Mouse (Mus musculus) forebrain, postnatal 0 days (tissue): ENCODE results near the gene Trank1. TPM values are rescaled to one million over a fixed set of nuclear protein-coding genes. Genes with fewer than 3 reads are reported as not detected.

Source experiments
- ATAC-seq: fragments of 200-750 bp; cut with Nextera tagmentation; 2 replicates; pipeline ENCODE4 v1.8.0; 2017; ENCODE audit warnings: mild to moderate bottlenecking, moderate library complexity
- DNase-seq: peaks from one replicate; pipeline ENCODE4 v3.0.0-alpha.2; 2015
- H3K27ac ChIP-seq: fragments of 300-500 bp; sonication (generic); 2 replicates; pipeline ENCODE4 v1.5.1; 2014; ENCODE audit warnings: low read depth, mild to moderate bottlenecking, antibody characterized with exemption, low read length, moderate library complexity, mixed read lengths
- H3K27me3 ChIP-seq: fragments of 300-500 bp; sonication (generic); 2 replicates; pipeline ENCODE4 v1.6.1; 2014; ENCODE audit warnings: mild to moderate bottlenecking, low read length, mixed read lengths; ENCODE audit not compliant: insufficient read depth
- H3K36me3 ChIP-seq: fragments of 300-500 bp; sonication (generic); 2 replicates; pipeline ENCODE4 v1.6.1; 2014; ENCODE audit warnings: mild to moderate bottlenecking, moderate library complexity; ENCODE audit not compliant: insufficient read depth
- H3K4me1 ChIP-seq: fragments of 300-500 bp; sonication (generic); 2 replicates; pipeline ENCODE4 v1.6.1; 2014; ENCODE audit warnings: antibody characterized with exemption; ENCODE audit not compliant: insufficient read depth
- H3K4me2 ChIP-seq: fragments of 300-500 bp; sonication (generic); 2 replicates; pipeline ENCODE4 v1.6.1; 2014; ENCODE audit warnings: low read depth, mild to moderate bottlenecking, moderate library complexity
- H3K4me3 ChIP-seq: fragments of 300-500 bp; sonication (generic); 2 replicates; pipeline ENCODE4 v1.5.1; 2014; ENCODE audit warnings: low read depth, low read length, mixed read lengths
- H3K9ac ChIP-seq: fragments of 300-500 bp; sonication (generic); 2 replicates; pipeline ENCODE4 v1.6.1; 2014; ENCODE audit warnings: mild to moderate bottlenecking
- H3K9me3 ChIP-seq: fragments of 300-500 bp; sonication (generic); 2 replicates; pipeline ENCODE4 v1.6.1; 2016; ENCODE audit warnings: low read length
- CTCF ChIP-seq: sonication (generic); IDR thresholded peaks from 2 replicates; pipeline ENCODE4 v1.5.1; 2016; ENCODE audit warnings: antibody characterized with exemption, control low read depth, low read depth
- WGBS: fragments of 180-500 bp; shearing (Covaris S2); extraction: QIAGEN DNeasy Blood & Tissue Kit; methylation state at CpG from one replicate; pipeline ENCODE4 v1.1.7; 2014; 5-methylcytosine and 5-hydroxymethylcytosine counted together
- polyA plus RNA-seq: library from polyadenylated mRNA; unstranded; fragments of >200 nt; fragmentation: Nextera tagmentation; extraction: Ambion mirVana; gene quantifications from 2 replicates; pipeline ENCODE4 v1.2.1, GENCODE M21; 2015
- total RNA-seq: library from RNA; depleted of rRNA; stranded (reverse); fragments of >200 nt; gene quantifications from 2 replicates; pipeline ENCODE4 v1.2.3, GENCODE M21; 2014; rRNA removed

The Trank1 gene
- total and polyA plus RNA-seq, 2 experiments from 2014 or later = 10.9 to 92.5 TPM

DNA sequence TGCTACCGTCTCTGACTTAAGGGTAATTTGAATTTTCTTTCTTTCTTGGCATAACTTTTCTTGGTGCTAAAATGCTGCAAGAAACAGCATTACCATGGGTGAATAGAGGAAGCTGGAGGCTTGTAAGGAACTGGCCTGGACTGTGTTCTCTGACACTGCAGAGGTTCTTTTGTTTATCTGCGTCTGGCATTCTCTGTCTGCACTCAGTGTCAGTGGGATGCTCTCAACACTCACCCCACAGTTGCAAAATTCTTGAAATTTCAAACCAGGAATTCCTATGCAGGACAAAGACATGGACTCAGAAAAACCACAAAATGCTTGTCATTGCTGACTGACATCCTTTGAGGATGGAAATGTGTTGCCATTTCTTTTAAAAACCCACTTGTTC, 117.8 kb downstream of the Trank1 start:
- Histone ChIP-seq H3K4me3 (no peak overlapping the region), H3K9ac (no peak overlapping the region), H3K27ac (no peak overlapping the region), H3K27me3 (no peaks in the 10 kb centered on the region), H3K4me1 (no peaks in the 10 kb centered on the region), H3K9me3 (no peaks in the 10 kb centered on the region), H3K4me2 (no peak overlapping the region), H3K36me3 (no peaks in the 10 kb centered on the region)
- TF ChIP-seq CTCF = no peak
- no peak for DNase-seq
- WGBS = 32% methylated on average over 2 of the region's 2 CpGs
- ATAC-seq = no peak

DNA sequence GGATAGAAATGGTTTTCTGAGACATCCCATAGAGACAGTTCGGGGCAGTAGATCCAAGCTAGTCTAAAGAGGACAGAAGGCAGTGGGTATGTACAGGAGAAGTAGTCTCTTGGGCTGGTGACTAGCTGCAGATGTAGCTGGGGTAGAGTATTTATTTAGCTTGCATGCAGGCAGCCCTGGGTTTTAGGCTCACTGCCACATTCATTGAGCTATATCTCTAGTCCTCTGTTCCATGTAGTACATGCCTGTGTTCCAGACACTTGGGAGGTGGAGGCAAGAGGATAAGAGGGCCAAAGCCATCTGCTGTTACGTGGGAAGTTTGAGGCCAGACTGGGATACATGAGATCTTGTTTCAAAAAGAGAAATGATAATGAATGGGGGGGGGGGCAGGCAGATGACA, 123.9 kb downstream of the Trank1 start:
- Histone ChIP-seq H3K36me3 (no peaks in the 10 kb centered on the region), H3K4me2 (no peak overlapping the region), H3K27ac (no peak overlapping the region), H3K4me3 (no peak overlapping the region), H3K9ac (no peak overlapping the region), H3K9me3 (no peaks in the 10 kb centered on the region), H3K27me3 (peaks cover 9% of the 10 kb centered on the region; the same call in 1 of the 2 replicates), H3K4me1 (no peaks in the 10 kb centered on the region)
- no peak for ATAC-seq
- no peak for DNase-seq
- 85% methylated on average over 2 of the region's 2 CpGs for WGBS
- no peak for TF ChIP-seq CTCF

DNA sequence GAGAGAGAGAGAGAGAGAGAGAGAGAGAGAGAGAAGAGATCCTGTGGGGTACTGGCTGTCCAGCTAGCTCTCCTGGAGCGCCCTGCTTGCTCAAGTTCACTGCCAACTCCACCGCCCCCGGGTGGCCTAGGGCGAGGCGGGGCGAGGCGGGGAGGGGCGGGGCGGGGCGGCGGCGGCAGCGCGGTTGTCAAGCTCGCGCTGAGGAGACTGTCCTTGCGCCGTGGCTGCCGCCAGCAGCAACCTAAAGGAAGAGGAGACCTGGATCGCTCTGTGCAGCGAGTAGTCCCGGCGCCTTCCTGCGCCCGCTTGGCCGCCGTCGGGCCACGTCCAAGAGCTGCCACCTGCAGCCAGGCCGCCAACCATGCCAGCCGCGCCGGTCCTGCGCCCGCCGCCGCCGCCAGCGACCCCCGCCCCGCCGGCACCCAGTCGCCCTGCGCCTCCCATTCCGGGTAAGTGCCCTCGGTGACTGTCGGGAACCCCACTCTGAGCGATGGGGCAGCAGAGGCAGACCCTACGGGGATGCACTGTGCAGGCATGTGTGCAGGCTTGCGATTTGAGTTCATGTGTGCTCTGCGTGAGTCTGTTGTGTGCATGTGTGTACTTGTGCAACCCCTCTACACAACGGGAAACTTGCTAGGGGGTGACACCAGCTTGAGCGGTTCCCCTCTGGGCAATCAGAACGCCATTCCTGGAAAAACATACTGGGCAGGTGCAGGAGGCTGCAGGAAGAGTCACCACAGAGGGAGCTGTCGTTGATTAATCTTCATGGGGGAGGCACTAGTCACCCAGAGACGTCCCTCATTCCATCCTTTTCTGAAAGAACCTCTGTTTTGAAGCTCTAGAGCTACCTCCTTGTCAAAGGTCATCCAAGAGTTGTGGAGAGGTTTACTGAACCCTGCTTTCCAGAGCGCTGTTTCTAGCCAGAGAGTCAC, 127.6 kb downstream of the Trank1 start, which contains the start of gene Dclk3:
Gene Dclk3, plus strand, starts transcription at position 178 of the 932 bp plus-strand sequence.
- Histone ChIP-seq H3K4me3 (peak within 1 kb of the TSS; percentile 48), H3K27me3 (peaks cover 11% of the 10 kb centered on the region; the same call in 1 of the 2 replicates), H3K36me3 (no peaks in the 10 kb centered on the region), H3K4me2 (peak within 1 kb of the TSS; percentile 63), H3K27ac (peak within 1 kb of the TSS; percentile 64), H3K9me3 (no peaks in the 10 kb centered on the region), H3K4me1 (no peaks in the 10 kb centered on the region), H3K9ac (peak within 1 kb of the TSS; percentile 58)
- peak; percentile 23 for TF ChIP-seq CTCF
- ATAC-seq (peak; percentile 78), DNase-seq (peak; percentile 38)
- WGBS = 3% methylated on average over 48 of the region's 57 CpGs

DNA sequence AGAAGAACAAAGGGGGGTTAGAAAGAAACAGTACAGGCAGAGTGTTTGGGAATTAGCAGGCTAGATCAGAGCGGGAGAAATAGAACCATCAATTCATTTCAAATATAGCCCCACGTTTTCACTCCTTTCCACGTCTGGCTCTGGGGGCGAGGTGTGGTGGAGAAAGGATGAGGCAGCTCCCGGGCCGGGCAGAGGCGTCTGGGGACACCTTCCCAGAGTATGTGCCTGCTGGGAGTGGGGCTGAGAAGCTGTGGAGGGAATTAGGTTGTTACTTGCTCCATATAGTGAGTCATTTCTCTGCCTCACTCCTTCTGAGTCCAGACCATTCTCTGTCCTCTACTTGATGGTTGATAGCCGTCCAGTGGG, 128.3 kb downstream of the Trank1 start:
- Histone ChIP-seq H3K9ac (peak overlapping the region; percentile 58), H3K9me3 (no peaks in the 10 kb centered on the region), H3K4me2 (peak overlapping the region; percentile 63), H3K27ac (0 out of 2 replicates have a peak overlapping the region, but pooled peaks have one; percentile 64), H3K27me3 (peaks cover 11% of the 10 kb centered on the region; the same call in 1 of the 2 replicates), H3K4me1 (no peaks in the 10 kb centered on the region), H3K36me3 (no peaks in the 10 kb centered on the region), H3K4me3 (peak overlapping the region; percentile 48)
- 61% methylated on average over 8 of the region's 8 CpGs for WGBS
- DNase-seq = no peak
- TF ChIP-seq CTCF = no peak
- ATAC-seq = peak; percentile 32; the same call in 1 of the 2 replicates

DNA sequence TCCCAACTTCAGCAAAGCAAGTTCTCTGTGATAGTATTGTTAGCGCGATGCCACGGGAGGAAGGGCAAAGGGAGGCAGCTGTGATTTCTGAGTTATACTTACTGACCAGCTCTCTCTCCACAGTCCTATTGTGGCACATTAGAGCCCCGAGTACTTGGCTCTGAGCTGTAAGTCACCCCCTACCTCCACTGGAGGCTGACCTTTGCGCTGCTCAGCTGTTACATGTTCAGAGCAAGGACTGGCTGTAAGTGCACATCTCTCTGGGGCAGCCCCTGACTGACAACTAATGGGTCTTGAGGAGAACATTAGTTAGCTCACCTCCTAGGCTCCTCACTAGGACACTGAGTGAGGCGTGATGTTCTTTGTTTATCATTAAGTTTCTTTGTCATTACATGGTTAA, 128.9 kb downstream of the Trank1 start:
- 83% methylated on average over 6 of the region's 6 CpGs for WGBS
- no peak for ATAC-seq
- H3K27me3 ChIP-seq = peaks cover 11% of the 10 kb centered on the region; the same call in 1 of the 2 replicates
- H3K27ac ChIP-seq = no peak overlapping the region
- DNase-seq = no peak
- TF ChIP-seq CTCF = no peak
- H3K9me3 ChIP-seq = no peaks in the 10 kb centered on the region
- no peaks in the 10 kb centered on the region for H3K36me3 ChIP-seq
- H3K4me3 ChIP-seq = 0 out of 2 replicates have a peak overlapping the region, but pooled peaks have one; percentile 48
- H3K4me2 ChIP-seq = peak overlapping the region; percentile 63
- no peaks in the 10 kb centered on the region for H3K4me1 ChIP-seq
- no peak overlapping the region for H3K9ac ChIP-seq

DNA sequence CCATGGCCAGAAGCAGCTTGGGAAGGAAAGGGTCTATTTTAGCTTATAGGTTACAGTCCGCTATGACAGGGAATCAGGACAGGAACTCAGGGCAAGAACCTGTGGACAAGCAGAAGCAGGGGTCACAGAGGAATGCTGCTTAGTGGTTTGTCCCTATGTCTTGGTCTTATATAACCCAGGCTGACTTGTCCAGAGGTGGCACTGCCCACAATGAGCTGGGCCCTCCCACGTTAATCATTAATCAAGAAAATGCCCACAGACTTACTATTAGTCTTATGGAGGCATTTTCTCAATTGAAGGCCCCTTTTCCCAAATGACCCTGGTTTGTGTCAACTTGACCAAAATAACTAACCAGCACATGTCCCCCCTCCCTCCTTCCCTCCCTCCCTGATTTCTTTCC, 129.6 kb downstream of the Trank1 start:
- Histone ChIP-seq H3K4me2 (0 out of 2 replicates have a peak overlapping the region, but pooled peaks have one; percentile 13), H3K9me3 (no peaks in the 10 kb centered on the region), H3K27me3 (peaks cover 11% of the 10 kb centered on the region; the same call in 1 of the 2 replicates), H3K4me3 (no peak overlapping the region), H3K27ac (no peak overlapping the region), H3K4me1 (no peaks in the 10 kb centered on the region), H3K36me3 (no peaks in the 10 kb centered on the region), H3K9ac (no peak overlapping the region)
- no peak for DNase-seq
- TF ChIP-seq CTCF = no peak
- 88% methylated on average over 2 of the region's 2 CpGs for WGBS
- no peak for ATAC-seq

Other genes with a start within 250 kb of the Trank1 start
- gene Lrrfip2, start 194.1 kb upstream of the Trank1 start, total RNA-seq = 29.2 and 41.7 TPM in 2 replicates
- 36.0 and 38.9 TPM in 2 replicates for gene Lrrfip2, start 194.1 kb upstream of the Trank1 start, polyA plus RNA-seq
- gene Mlh1, start 39.9 kb upstream of the Trank1 start, total RNA-seq = 23.0 and 23.6 TPM in 2 replicates
- gene Mlh1, start 39.9 kb upstream of the Trank1 start, polyA plus RNA-seq = 17.3 and 18.4 TPM in 2 replicates
- 75.9 and 101 TPM in 2 replicates for gene Epm2aip1, start 39.8 kb upstream of the Trank1 start, total RNA-seq
- gene Epm2aip1, start 39.8 kb upstream of the Trank1 start, polyA plus RNA-seq = 28.2 and 37.0 TPM in 2 replicates
- gene Dclk3, start 127.3 kb downstream of the Trank1 start, total RNA-seq = 20.1 and 20.8 TPM in 2 replicates
- 8.6 and 11.6 TPM in 2 replicates for gene Dclk3, start 127.3 kb downstream of the Trank1 start, polyA plus RNA-seq